Mouse (Mus musculus) CH12.LX (cell line): Measurements from ENCODE around the gene Lama4. TPM values are rescaled to one million over a fixed set of nuclear protein-coding genes. Genes with fewer than 3 reads are reported as not detected.

Experiments
- DNase-seq: peaks from one replicate; pipeline ENCODE4 v3.0.0-alpha.2; 2013; ENCODE audit errors: extremely low read depth
- H3K27ac ChIP-seq: 2 replicates; pipeline ENCODE4 v1.5.1; 2012; ENCODE audit warnings: low read depth, mild to moderate bottlenecking, control low read depth, moderate library complexity; ENCODE audit not compliant: insufficient read depth
- H3K27me3 ChIP-seq: replicated peaks from 2 replicates; pipeline ENCODE3; 2012; ENCODE audit warnings: inconsistent platforms
- H3K36me3 ChIP-seq, 2 experiments: replicated peaks in 1 of 2; 2 replicates each; pipeline versions ENCODE3 to v1.6.1; 2012; ENCODE audit warnings: inconsistent platforms in 1 of 2, low read length in 1 of 2, mild to moderate bottlenecking in 1 of 2, mixed read lengths in 1 of 2, moderate library complexity in 1 of 2; ENCODE audit not compliant: control insufficient read depth in 1 of 2, insufficient read depth in 1 of 2
- H3K4me1 ChIP-seq, 2 experiments: 2 replicates each; pipeline ENCODE4 v1.6.1; 2012; ENCODE audit warnings: inconsistent platforms in 1 of 2, moderate library complexity in 1 of 2; ENCODE audit not compliant: insufficient read depth in 2 of 2, control insufficient read depth in 1 of 2
- H3K4me2 ChIP-seq: 2 replicates; pipeline ENCODE4 v1.6.1; 2012; ENCODE audit warnings: low read depth, mild to moderate bottlenecking, control low read depth; ENCODE audit not compliant: poor library complexity, insufficient read depth, severe bottlenecking
- H3K4me3 ChIP-seq, 3 experiments: fragments of 150-350 bp in 1 of 3; sonication (generic) in 1 of 3; replicated peaks in 1 of 3; 2 replicates each; pipeline versions ENCODE3 to v1.5.1; 2011 to 2012; ENCODE audit warnings: low read depth in 2 of 3, low read length in 2 of 3, mild to moderate bottlenecking in 2 of 3, moderate library complexity in 2 of 3, control low read depth in 1 of 3, improper control_type of control experiment in 1 of 3, inconsistent platforms in 1 of 3, mixed read lengths in 1 of 3; ENCODE audit not compliant: poor library complexity in 1 of 3
- H3K79me2 ChIP-seq: replicated peaks from 2 replicates; pipeline ENCODE4 v1.6.1; 2012; ENCODE audit warnings: mild to moderate bottlenecking, moderate library complexity; ENCODE audit not compliant: control insufficient read depth, poor library complexity, insufficient read depth, severe bottlenecking; ENCODE audit errors: extremely low read depth
- H3K9ac ChIP-seq: 2 replicates; pipeline ENCODE4 v1.6.1; 2012; ENCODE audit warnings: low read depth, mild to moderate bottlenecking, control low read depth, moderate library complexity; ENCODE audit not compliant: insufficient read depth
- H3K9me3 ChIP-seq: replicated peaks from 2 replicates; pipeline ENCODE3; 2012; ENCODE audit warnings: low read length, inconsistent platforms, mixed read lengths
- BHLHE40 ChIP-seq: IDR thresholded peaks from 2 replicates; pipeline ENCODE4 v1.6.1; 2011; ENCODE audit warnings: mild to moderate bottlenecking, low read depth, low read length, improper control_type of control experiment
- CHD1 ChIP-seq: IDR thresholded peaks from 2 replicates; pipeline ENCODE4 v1.6.1; 2012; ENCODE audit warnings: low read depth, low read length, improper control_type of control experiment, inconsistent platforms
- CHD2 ChIP-seq: IDR thresholded peaks from 2 replicates; pipeline ENCODE4 v1.6.1; 2011; ENCODE audit warnings: low read length, improper control_type of control experiment
- CTCF ChIP-seq, 2 experiments: IDR thresholded peaks in 1 of 2; conservative IDR thresholded peaks in 1 of 2; 2 replicates each; pipeline ENCODE4 v1.5.1; 2011 to 2012; ENCODE audit warnings: low read depth in 2 of 2, low read length in 2 of 2, improper control_type of control experiment in 1 of 2, inconsistent platforms in 1 of 2, mild to moderate bottlenecking in 1 of 2, moderate library complexity in 1 of 2
- ELF1 ChIP-seq: IDR thresholded peaks from 2 replicates; pipeline ENCODE4 v1.6.1; 2014; ENCODE audit warnings: low read depth, mild to moderate bottlenecking, inconsistent platforms, low read length, improper control_type of control experiment
- EP300 ChIP-seq: IDR thresholded peaks from 2 replicates; pipeline ENCODE4 v1.6.1; 2011; ENCODE audit warnings: low read length, improper control_type of control experiment
- ETS1 ChIP-seq: conservative IDR thresholded peaks from 2 replicates; pipeline ENCODE4 v1.6.1; 2012; ENCODE audit warnings: low read depth, mild to moderate bottlenecking, inconsistent platforms, low read length, improper control_type of control experiment, moderate library complexity
- HCFC1 ChIP-seq: IDR thresholded peaks from 2 replicates; pipeline ENCODE4 v1.6.1; 2012; ENCODE audit warnings: low read depth, mild to moderate bottlenecking, inconsistent platforms, low read length, improper control_type of control experiment
- IRF4 ChIP-seq: IDR thresholded peaks from 2 replicates; pipeline ENCODE4 v1.6.1; 2014; ENCODE audit warnings: low read depth, mild to moderate bottlenecking, inconsistent platforms, low read length, improper control_type of control experiment
- JUN ChIP-seq: IDR thresholded peaks from 2 replicates; pipeline ENCODE4 v1.6.1; 2011; ENCODE audit warnings: low read depth, mild to moderate bottlenecking, low read length, improper control_type of control experiment, moderate library complexity; ENCODE audit not compliant: insufficient read depth
- JUND ChIP-seq: conservative IDR thresholded peaks from 2 replicates; pipeline ENCODE4 v1.6.1; 2011; ENCODE audit warnings: low read depth, low read length, improper control_type of control experiment
- KAT2A ChIP-seq: IDR thresholded peaks from 2 replicates; pipeline ENCODE4 v1.6.1; 2012; ENCODE audit warnings: low read length, improper control_type of control experiment, inconsistent platforms; ENCODE audit not compliant: insufficient replicate concordance
- MAX ChIP-seq: IDR thresholded peaks from 2 replicates; pipeline ENCODE4 v1.6.1; 2011; ENCODE audit warnings: low read length, improper control_type of control experiment
- MAZ ChIP-seq: IDR thresholded peaks from 2 replicates; pipeline ENCODE4 v1.6.1; 2012; ENCODE audit warnings: low read depth, mild to moderate bottlenecking, inconsistent platforms, low read length, improper control_type of control experiment, moderate library complexity
- NELFE ChIP-seq: IDR thresholded peaks from 2 replicates; pipeline ENCODE4 v1.6.1; 2011; ENCODE audit warnings: low read depth, low read length, improper control_type of control experiment
- NRF1 ChIP-seq: IDR thresholded peaks from 2 replicates; pipeline ENCODE4 v1.6.1; 2014; ENCODE audit warnings: low read depth, mild to moderate bottlenecking, inconsistent platforms, low read length, improper control_type of control experiment, moderate library complexity
- PAX5 ChIP-seq: IDR thresholded peaks from 2 replicates; pipeline ENCODE4 v1.6.1; 2012; ENCODE audit warnings: low read length, inconsistent platforms, mixed read lengths
- POLR2A ChIP-seq: IDR thresholded peaks from 2 replicates; pipeline ENCODE4 v1.6.1; 2011; ENCODE audit warnings: low read depth, mild to moderate bottlenecking, improper control_type of control experiment, low read length
- POLR2AphosphoS2 ChIP-seq: IDR thresholded peaks from 2 replicates; pipeline ENCODE4 v1.6.1; 2011; ENCODE audit warnings: low read depth, low read length, improper control_type of control experiment
- RAD21 ChIP-seq: IDR thresholded peaks from 2 replicates; pipeline ENCODE4 v1.6.1; 2011; ENCODE audit warnings: low read depth, mild to moderate bottlenecking, low read length, improper control_type of control experiment, moderate library complexity
- RCOR1 ChIP-seq: conservative IDR thresholded peaks from 2 replicates; pipeline ENCODE4 v1.6.1; 2012; ENCODE audit warnings: low read depth, mild to moderate bottlenecking, inconsistent platforms, low read length, improper control_type of control experiment
- SIN3A ChIP-seq: IDR thresholded peaks from 2 replicates; pipeline ENCODE4 v1.6.1; 2012; ENCODE audit warnings: low read length, improper control_type of control experiment, inconsistent platforms
- SMC3 ChIP-seq: IDR thresholded peaks from 2 replicates; pipeline ENCODE4 v1.6.1; 2011; ENCODE audit warnings: low read depth, low read length, improper control_type of control experiment
- TBP ChIP-seq: conservative IDR thresholded peaks from 2 replicates; pipeline ENCODE4 v1.6.1; 2011; ENCODE audit warnings: low read depth, low read length, improper control_type of control experiment
- TCF12 ChIP-seq: IDR thresholded peaks from 2 replicates; pipeline ENCODE4 v1.6.1; 2014; ENCODE audit warnings: low read depth, mild to moderate bottlenecking, inconsistent platforms, low read length, improper control_type of control experiment
- UBTF ChIP-seq: IDR thresholded peaks from 2 replicates; pipeline ENCODE4 v1.6.1; 2012; ENCODE audit warnings: low read depth, mild to moderate bottlenecking, inconsistent platforms, low read length, improper control_type of control experiment, moderate library complexity
- USF1 ChIP-seq: IDR thresholded peaks from 2 replicates; pipeline ENCODE4 v1.6.1; 2014; ENCODE audit warnings: low read depth, mild to moderate bottlenecking, inconsistent platforms, low read length, improper control_type of control experiment
- USF2 ChIP-seq: conservative IDR thresholded peaks from 2 replicates; pipeline ENCODE4 v1.6.1; 2011; ENCODE audit warnings: low read depth, low read length, improper control_type of control experiment
- ZC3H11A ChIP-seq: IDR thresholded peaks from 2 replicates; pipeline ENCODE4 v1.6.1; 2012; ENCODE audit warnings: low read depth, mild to moderate bottlenecking, inconsistent platforms, low read length, improper control_type of control experiment
- ZKSCAN1 ChIP-seq: IDR thresholded peaks from 2 replicates; pipeline ENCODE4 v1.6.1; 2012; ENCODE audit warnings: low read depth, inconsistent platforms, low read length, improper control_type of control experiment, borderline replicate concordance
- ZMIZ1 ChIP-seq: IDR thresholded peaks from 2 replicates; pipeline ENCODE4 v1.6.1; 2012; ENCODE audit warnings: low read depth, mild to moderate bottlenecking, inconsistent platforms, low read length, improper control_type of control experiment
- ZNF384 ChIP-seq: IDR thresholded peaks from 2 replicates; pipeline ENCODE4 v1.6.1; 2012; ENCODE audit warnings: low read depth, low read length, improper control_type of control experiment, inconsistent platforms
- dilution Hi-C: fragments of 300-500 bp; cut with MboI; formaldehyde crosslinking; loops from 2 replicates; pipeline ENCODE4 v1.14.3; 2020; ENCODE audit warnings: low sequenced_read_pairs; ENCODE audit not compliant: extremely low pct_unique_long_range_greater_than_20kb, extremely low pct_ligation_motif_present
- in situ Hi-C: fragments of 300-500 bp; cut with MboI; formaldehyde crosslinking; loops from 3 replicates; pipeline ENCODE4 v1.14.3; 2019; ENCODE audit warnings: low sequenced_read_pairs, low pct_ligation_motif_present, low pct_unique_long_range_greater_than_20kb, mixed read lengths
- polyA plus RNA-seq: library from polyadenylated mRNA; unstranded; fragments of >175 nt; gene quantifications from 2 replicates; pipeline ENCODE4 v1.2.1, GENCODE M21; 2012; ENCODE audit warnings: low read depth; ENCODE audit not compliant: insufficient read length
- total RNA-seq, 2 experiments: library from RNA; depleted of rRNA; stranded (reverse); fragments of 300-350 nt in 1 of 2; fragments of >200 nt in 1 of 2; gene quantifications; 2 replicates each; pipeline ENCODE4 v1.2.3; 2012 to 2014

Gene Lama4
- total and polyA plus RNA-seq, 3 experiments: 0.08 to 0.50 (median 0.19) TPM

DNA sequence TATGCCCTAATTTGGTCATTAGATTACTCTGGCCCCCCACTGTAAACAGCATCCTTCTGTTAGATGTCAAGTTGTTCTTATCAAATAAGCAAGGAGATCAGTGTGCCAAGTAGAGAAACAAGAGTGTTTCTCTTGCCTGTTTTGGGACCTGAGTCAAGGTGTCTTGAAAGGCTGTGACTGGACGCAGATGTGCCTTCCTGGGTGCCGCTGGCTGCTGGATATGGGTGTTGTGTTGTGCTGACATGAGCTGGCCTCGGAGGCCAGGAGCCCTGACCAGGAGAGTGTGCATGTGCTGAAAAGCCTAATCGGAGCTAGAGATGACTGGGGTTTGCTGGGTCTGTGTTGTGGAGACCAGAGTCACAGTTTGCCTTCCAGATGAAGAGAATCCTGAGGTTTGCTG lies 100.7 kb downstream of the Lama4 start:
- Histone ChIP-seq H3K36me3 (no peaks in the 10 kb centered on the region), H3K9ac (no peak overlapping the region), H3K4me1 (peaks cover 4 to 28% of the 10 kb centered on the region in 2 experiments; a peak in 3 of 4 replicates), H3K27me3 (no peaks in the 10 kb centered on the region), H3K27ac (no peak overlapping the region), H3K79me2 (no peaks in the 10 kb centered on the region), H3K4me2 (no peak overlapping the region), H3K9me3 (no peaks in the 10 kb centered on the region), H3K4me3 (no peak overlapping the region)
- DNase-seq: no peak
- no peak for TF ChIP-seq USF1
- TF ChIP-seq MAZ: no peak
- no peak for TF ChIP-seq UBTF
- TF ChIP-seq NELFE: no peak
- TF ChIP-seq USF2: no peak
- no peak for TF ChIP-seq POLR2A
- no peak for TF ChIP-seq ETS1
- no peak for TF ChIP-seq POLR2AphosphoS2
- TF ChIP-seq MAX: no peak
- no peak for TF ChIP-seq KAT2A
- no peak for TF ChIP-seq HCFC1
- dilution Hi-C loops (no loop called here), in situ Hi-C loops (loop anchor here (10.0 kb wide), 1 partner anchor 191 kb away; no protein-coding TSS in a partner anchor)

DNA sequence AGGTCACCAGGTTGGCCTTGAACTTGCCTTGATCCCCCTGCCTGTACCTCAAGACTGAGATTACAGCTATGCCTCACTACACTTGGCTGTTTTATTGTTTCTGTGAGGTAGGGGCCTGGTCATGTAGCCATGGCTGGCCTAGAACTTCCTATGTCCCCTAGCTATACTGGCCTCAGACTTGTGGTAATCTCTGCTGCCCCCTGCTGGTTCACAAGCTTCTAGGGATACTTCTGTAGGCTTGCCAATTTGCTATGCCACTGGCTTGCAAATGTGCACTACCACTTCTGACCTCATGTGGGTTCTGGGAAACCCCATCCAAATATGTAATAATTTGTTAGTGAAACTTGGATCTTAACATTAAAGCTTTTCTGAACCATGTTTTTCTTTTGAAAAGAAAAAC lies 101.6 kb downstream of the Lama4 start:
- no peaks in the 10 kb centered on the region for H3K9me3 ChIP-seq
- no peaks in the 10 kb centered on the region for H3K79me2 ChIP-seq
- dilution Hi-C loops: no loop called here
- in situ Hi-C loops: loop anchor here (10.0 kb wide), 1 partner anchor 192 kb away; no protein-coding TSS in a partner anchor
- peak; percentile 92 for DNase-seq
- H3K4me2 ChIP-seq: no peak overlapping the region
- H3K27me3 ChIP-seq: no peaks in the 10 kb centered on the region
- no peak overlapping the region for H3K9ac ChIP-seq
- H3K27ac ChIP-seq: no peak overlapping the region
- H3K36me3 ChIP-seq: no peaks in the 10 kb centered on the region
- no peak overlapping the region for H3K4me3 ChIP-seq
- H3K4me1 ChIP-seq: peaks cover 4 to 28% of the 10 kb centered on the region in 2 experiments; a peak in 3 of 4 replicates
- TF ChIP-seq EP300 (no peak; the same call in 1 of the 2 replicates), MAX (no peak), NELFE (no peak), UBTF (no peak), RAD21 (peak; percentile 70), KAT2A (no peak), ZKSCAN1 (no peak), ZC3H11A (no peak), ZMIZ1 (no peak), BHLHE40 (no peak), NRF1 (no peak), ETS1 (no peak), SMC3 (peak; percentile 49), CHD2 (no peak), CHD1 (no peak), TCF12 (no peak), SIN3A (no peak), POLR2A (no peak), MAZ (no peak), JUN (no peak), PAX5 (no peak), JUND (no peak), RCOR1 (no peak), ELF1 (no peak), HCFC1 (no peak), USF2 (no peak), POLR2AphosphoS2 (no peak), IRF4 (peak; percentile 58; the same call in 1 of the 2 replicates), ZNF384 (no peak), TBP (no peak), CTCF (conservative IDR thresholded peaks at IDR 0.05 in 1 of 2, IDR thresholded peaks at IDR 0.05 in 1 of 2; ENCODE audit: low read depth in 2 of 2, low read length in 2 of 2) (peak; percentile 64 to 93), USF1 (no peak)
